Mouse (Mus musculus) lung, postnatal 4 days (tissue): Measurements from ENCODE around the gene Asb16.

Source experiments
- DNase-seq, 2 experiments: peaks; one replicate each; pipeline ENCODE4 v3.0.0; 2021

The Asb16 gene

GRCm38 (mm10) chr11:102288027-102288804 is 19.7 kb downstream of the Asb16 start:
- DNase-seq, result no peak

GRCm38 (mm10) chr11:102288913-102289312 is 20.4 kb downstream of the Asb16 start:
- peak in 1 of 2 experiments; percentile 68 for DNase-seq

- no peak for DNase-seq
These were observed 21.1 kb downstream of the Asb16 start for GRCm38 (mm10) chr11:102289511-102290100.

- DNase-seq, result no peak
These were observed 21.6 kb downstream of the Asb16 start for GRCm38 (mm10) chr11:102290141-102290540.

GRCm38 (mm10) chr11:102291051-102291535 is 22.6 kb downstream of the Asb16 start:
- peak in 1 of 2 experiments; percentile 40 for DNase-seq

GRCm38 (mm10) chr11:102293971-102294370 is 25.4 kb downstream of the Asb16 start:
- DNase-seq, result no peak

- DNase-seq, result no peak
These were observed 25.9 kb downstream of the Asb16 start for GRCm38 (mm10) chr11:102294416-102294815.

GRCm38 (mm10) chr11:102294887-102295597 is 26.5 kb downstream of the Asb16 start:
- DNase-seq, result peak; percentile 46 to 61

- peak; percentile 77 to 82 for DNase-seq
These were observed 27.3 kb downstream of the Asb16 start for GRCm38 (mm10) chr11:102295598-102296471.

- peak; percentile 99 to 100 for DNase-seq
These were observed 28.2 kb downstream of the Asb16 start, which contains the start of gene Atxn7l3 for GRCm38 (mm10) chr11:102296491-102297472. Gene Atxn7l3, minus strand, starts transcription at chr11:102296631.

GRCm38 (mm10) chr11:102297577-102298556 is 29.3 kb downstream of the Asb16 start:
- no peak for DNase-seq

- peak in 1 of 2 experiments; percentile 78 for DNase-seq
These were observed 31.3 kb downstream of the Asb16 start for GRCm38 (mm10) chr11:102299839-102300238.

GRCm38 (mm10) chr11:102304141-102304540 is 35.6 kb downstream of the Asb16 start:
- no peak for DNase-seq

GRCm38 (mm10) chr11:102305359-102305758 is 36.8 kb downstream of the Asb16 start:
- no peak for DNase-seq

GRCm38 (mm10) chr11:102308104-102308503 is 39.6 kb downstream of the Asb16 start:
- no peak for DNase-seq

- peak; percentile 98 to 99 for DNase-seq
These were observed 40.4 kb downstream of the Asb16 start for GRCm38 (mm10) chr11:102308979-102309378.

GRCm38 (mm10) chr11:102309821-102310617 is 41.5 kb downstream of the Asb16 start:
- peak in 1 of 2 experiments; percentile 26 for DNase-seq

GRCm38 (mm10) chr11:102310768-102311695 is 42.5 kb downstream of the Asb16 start:
- peak in 1 of 2 experiments; percentile 36 for DNase-seq
